Mouse (Mus musculus): ENCODE measurements at regions not wholly inside any gene's neighbourhood (a gene's known extent, or its start where the extent isn't known, plus 50 kb on each side); places are given as distances from the start of the nearest gene placed in this dataset.

- H3K9me3 ChIP-seq, result no peaks in the 10 kb centered on the region
- no peaks in the 10 kb centered on the region for H3K4me1 ChIP-seq (replicated peaks)
- no peaks in the 10 kb centered on the region for H3K27me3 ChIP-seq
- WGBS, result 81% methylated on average over 10 of the region's 10 CpGs
- no peaks in the 10 kb centered on the region for H3K36me3 ChIP-seq
- H3K4me2 ChIP-seq, result no peak overlapping the region
- no peak overlapping the region for H3K27ac ChIP-seq (replicated peaks)
- no peak overlapping the region for H3K4me3 ChIP-seq
- no peak overlapping the region for H3K9ac ChIP-seq
- ATAC-seq (ENCODE audit: low read depth), result no peak
These were observed 126.3 kb downstream of the Nr4a2 start for GRCm38 (mm10) chr2:56997500-56997899.

- 87% methylated on average over 5 of the region's 5 CpGs for WGBS
- no peak overlapping the region for H3K4me2 ChIP-seq
- ATAC-seq (ENCODE audit: low read depth), result no peak
- no peak overlapping the region for H3K9ac ChIP-seq
- no peaks in the 10 kb centered on the region for H3K36me3 ChIP-seq
- no peaks in the 10 kb centered on the region for H3K27me3 ChIP-seq
- H3K4me3 ChIP-seq, result no peak overlapping the region
- H3K27ac ChIP-seq (replicated peaks), result no peak overlapping the region
- H3K4me1 ChIP-seq (replicated peaks), result no peaks in the 10 kb centered on the region
- H3K9me3 ChIP-seq, result no peaks in the 10 kb centered on the region
These were observed 131.0 kb downstream of the Nr4a2 start for GRCm38 (mm10) chr2:56992851-56993250.

DNA sequence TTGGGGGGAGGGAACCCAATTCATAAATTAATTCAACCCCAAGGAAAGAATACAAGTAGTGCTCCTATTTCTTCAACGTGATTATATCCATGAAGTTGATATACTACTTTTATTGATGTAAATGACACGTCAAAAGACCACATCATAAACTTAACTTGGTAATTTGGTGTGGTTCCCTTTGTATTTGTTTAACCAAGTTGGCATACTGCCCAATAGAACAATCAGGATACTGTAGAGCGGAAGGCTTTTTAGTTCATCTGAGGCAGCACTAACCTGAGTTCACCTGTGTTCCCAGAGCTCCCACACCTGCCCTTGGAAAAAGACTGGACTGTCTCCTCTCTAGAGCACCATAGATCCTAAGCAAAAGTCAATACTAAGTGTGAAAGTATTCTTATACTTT lies 132.0 kb downstream of the Nr4a2 start:
- no peak overlapping the region for H3K9ac ChIP-seq
- no peak overlapping the region for H3K4me3 ChIP-seq
- no peak for ATAC-seq (ENCODE audit: low read depth)
- H3K9me3 ChIP-seq, result no peaks in the 10 kb centered on the region
- H3K4me2 ChIP-seq, result no peak overlapping the region
- no peaks in the 10 kb centered on the region for H3K36me3 ChIP-seq
- no peaks in the 10 kb centered on the region for H3K27me3 ChIP-seq
- H3K27ac ChIP-seq (replicated peaks), result no peak overlapping the region
- H3K4me1 ChIP-seq (replicated peaks), result no peaks in the 10 kb centered on the region
- 75% methylated on average over 3 of the region's 3 CpGs for WGBS

- H3K9me3 ChIP-seq, result no peaks in the 10 kb centered on the region
- 95% methylated on average over 9 of the region's 9 CpGs for WGBS
- H3K27ac ChIP-seq (replicated peaks), result no peak overlapping the region
- no peak overlapping the region for H3K4me2 ChIP-seq
- no peaks in the 10 kb centered on the region for H3K4me1 ChIP-seq (replicated peaks)
- H3K27me3 ChIP-seq, result no peaks in the 10 kb centered on the region
- no peak overlapping the region for H3K4me3 ChIP-seq
- H3K9ac ChIP-seq, result no peak overlapping the region
- no peaks in the 10 kb centered on the region for H3K36me3 ChIP-seq
- no peak for ATAC-seq (ENCODE audit: low read depth)
These were observed 133.0 kb downstream of the Nr4a2 start for GRCm38 (mm10) chr2:56990768-56991167.

GRCm38 (mm10) chr2:56983167-56983566 lies 140.6 kb downstream of the Nr4a2 start:
- H3K4me3 ChIP-seq, result no peak overlapping the region
- H3K27ac ChIP-seq (replicated peaks), result no peak overlapping the region
- no peak overlapping the region for H3K4me2 ChIP-seq
- no peaks in the 10 kb centered on the region for H3K27me3 ChIP-seq
- H3K36me3 ChIP-seq, result no peaks in the 10 kb centered on the region
- no peak overlapping the region for H3K9ac ChIP-seq
- no peaks in the 10 kb centered on the region for H3K4me1 ChIP-seq (replicated peaks)
- no peak for ATAC-seq (ENCODE audit: low read depth)
- 88% methylated on average over 4 of the region's 4 CpGs for WGBS
- no peaks in the 10 kb centered on the region for H3K9me3 ChIP-seq

DNA sequence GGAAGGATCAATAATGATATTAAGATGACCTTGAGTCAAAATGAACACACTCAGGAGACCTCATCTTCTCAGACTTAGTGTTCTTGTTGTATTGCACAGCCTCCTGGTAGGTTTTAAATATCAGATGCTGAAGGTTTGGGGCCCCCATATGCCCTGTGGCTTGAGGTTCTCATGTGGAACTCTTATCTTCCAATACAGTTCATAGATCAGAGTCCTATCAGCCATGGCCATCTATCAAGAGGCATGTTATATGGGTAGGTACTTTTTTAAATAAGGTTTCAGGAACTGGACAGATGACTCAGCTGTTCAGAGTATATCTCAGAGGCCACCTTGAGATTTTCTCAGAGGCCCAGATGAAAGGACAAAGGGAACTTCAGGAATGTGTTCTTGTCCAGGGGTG lies 143.2 kb downstream of the Nr4a2 start:
- no peak for ATAC-seq (ENCODE audit: low read depth)
- H3K9me3 ChIP-seq, result no peaks in the 10 kb centered on the region
- no peak overlapping the region for H3K27ac ChIP-seq (replicated peaks)
- H3K9ac ChIP-seq, result no peak overlapping the region
- no peaks in the 10 kb centered on the region for H3K27me3 ChIP-seq
- no peaks in the 10 kb centered on the region for H3K4me1 ChIP-seq (replicated peaks)
- H3K4me2 ChIP-seq, result no peak overlapping the region
- no peak overlapping the region for H3K4me3 ChIP-seq
- no peaks in the 10 kb centered on the region for H3K36me3 ChIP-seq

GRCm38 (mm10) chr2:56975680-56976079 lies 148.1 kb downstream of the Nr4a2 start:
- 75% methylated on average over 1 of the region's 1 CpGs for WGBS
- H3K27ac ChIP-seq (replicated peaks), result no peak overlapping the region
- no peak for ATAC-seq (ENCODE audit: low read depth)
- H3K4me2 ChIP-seq, result no peak overlapping the region
- H3K4me3 ChIP-seq, result no peak overlapping the region
- H3K36me3 ChIP-seq, result no peaks in the 10 kb centered on the region
- no peak overlapping the region for H3K9ac ChIP-seq
- H3K27me3 ChIP-seq, result no peaks in the 10 kb centered on the region
- H3K4me1 ChIP-seq (replicated peaks), result no peaks in the 10 kb centered on the region
- no peaks in the 10 kb centered on the region for H3K9me3 ChIP-seq

- Histone ChIP-seq H3K4me2 (no peak overlapping the region), H3K9me3 (no peaks in the 10 kb centered on the region), H3K27me3 (no peaks in the 10 kb centered on the region), H3K4me1 (replicated peaks) (peaks cover 11% of the 10 kb centered on the region; the same call in 1 of the 2 replicates), H3K27ac (replicated peaks) (no peak overlapping the region), H3K4me3 (no peak overlapping the region), H3K36me3 (no peaks in the 10 kb centered on the region), H3K9ac (no peak overlapping the region)
- ATAC-seq (ENCODE audit: low read depth), result no peak
- WGBS, result 75% methylated on average over 3 of the region's 3 CpGs
These were observed 159.7 kb downstream of the Nr4a2 start for GRCm38 (mm10) chr2:56963937-56964695.

- 0 out of 2 replicates have a peak overlapping the region, but pooled peaks have one; percentile 34 for H3K9ac ChIP-seq
- WGBS, result 28% methylated on average over 4 of the region's 4 CpGs
- H3K27me3 ChIP-seq, result no peaks in the 10 kb centered on the region
- H3K4me1 ChIP-seq (replicated peaks), result peaks cover 11% of the 10 kb centered on the region; the same call in 1 of the 2 replicates
- H3K9me3 ChIP-seq, result no peaks in the 10 kb centered on the region
- peak; percentile 72 for ATAC-seq (ENCODE audit: low read depth)
- peak overlapping the region; percentile 31 for H3K4me2 ChIP-seq
- H3K4me3 ChIP-seq, result no peak overlapping the region
- no peaks in the 10 kb centered on the region for H3K36me3 ChIP-seq
- no peak overlapping the region for H3K27ac ChIP-seq (replicated peaks)
These were observed 164.1 kb downstream of the Nr4a2 start for GRCm38 (mm10) chr2:56959695-56960094.

GRCm38 (mm10) chr2:56953337-56953736 lies 170.5 kb downstream of the Nr4a2 start:
- no peak for ATAC-seq (ENCODE audit: low read depth)
- WGBS, result 77% methylated on average over 8 of the region's 8 CpGs
- H3K36me3 ChIP-seq, result no peaks in the 10 kb centered on the region

DNA sequence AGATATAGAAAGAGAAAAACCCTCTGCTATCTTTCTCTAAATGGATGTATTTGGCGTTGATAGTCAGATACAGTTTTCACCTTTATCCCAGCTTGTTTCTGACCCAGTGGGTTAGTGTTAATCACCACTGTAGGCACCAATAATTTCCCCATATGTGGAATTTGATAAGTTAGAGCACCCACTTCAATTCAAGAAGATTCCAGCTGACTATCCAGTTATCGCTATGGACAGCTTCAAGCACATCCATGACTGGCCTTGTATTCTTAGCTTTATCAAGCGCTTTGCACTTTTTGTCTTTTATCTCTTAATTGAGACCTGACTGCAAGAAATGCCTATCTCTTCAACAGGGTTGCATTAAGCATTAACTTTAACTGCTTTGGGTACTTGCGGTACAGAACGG lies 211.3 kb downstream of the Nr4a2 start:
- Histone ChIP-seq H3K27ac (replicated peaks) (no peak overlapping the region), H3K9ac (no peak overlapping the region), H3K4me1 (replicated peaks) (no peaks in the 10 kb centered on the region), H3K9me3 (no peaks in the 10 kb centered on the region), H3K4me2 (no peak overlapping the region), H3K36me3 (no peaks in the 10 kb centered on the region), H3K27me3 (no peaks in the 10 kb centered on the region), H3K4me3 (no peak overlapping the region)
- ATAC-seq (ENCODE audit: low read depth), result no peak
- 92% methylated on average over 5 of the region's 5 CpGs for WGBS

More at GRCm38 (mm10) chr2:56953337-56953736, 170.5 kb downstream of the Nr4a2 start:
- Histone ChIP-seq H3K4me2 (no peak overlapping the region), H3K9ac (no peak overlapping the region), H3K27me3 (no peaks in the 10 kb centered on the region), H3K27ac (replicated peaks) (no peak overlapping the region), H3K4me3 (no peak overlapping the region), H3K4me1 (replicated peaks) (no peaks in the 10 kb centered on the region), H3K9me3 (no peaks in the 10 kb centered on the region)

- no peak overlapping the region for H3K27ac ChIP-seq (replicated peaks)
- no peak overlapping the region for H3K4me2 ChIP-seq
- no peak for ATAC-seq (ENCODE audit: low read depth)
- no peaks in the 10 kb centered on the region for H3K4me1 ChIP-seq (replicated peaks)
- no peaks in the 10 kb centered on the region for H3K27me3 ChIP-seq
- H3K4me3 ChIP-seq, result no peak overlapping the region
- no peaks in the 10 kb centered on the region for H3K9me3 ChIP-seq
- no peak overlapping the region for H3K9ac ChIP-seq
- 71% methylated on average over 2 of the region's 2 CpGs for WGBS
- no peaks in the 10 kb centered on the region for H3K36me3 ChIP-seq
These were observed 214.5 kb downstream of the Nr4a2 start for GRCm38 (mm10) chr2:56909096-56909865.

Data from neural tube, embryonic 13.5 days (tissue).